Mouse (Mus musculus) G1E (cell line): ENCODE results near the gene Ctdsp2. TPM values are rescaled to one million over a fixed set of nuclear protein-coding genes. Genes with fewer than 3 reads are reported as not detected.

ENCODE experiments used
- ATAC-seq: 2 replicates; pipeline ENCODE4 v1.8.0; 2016; ENCODE audit warnings: mild to moderate bottlenecking; ENCODE audit not compliant: insufficient number of reproducible peaks, poor library complexity, low FRiP score, severe bottlenecking; ENCODE audit errors: extremely low read depth
- DNase-seq: peaks from one replicate; pipeline ENCODE4 v3.0.0; 2012; ENCODE audit warnings: low spot score
- H3K27me3 ChIP-seq: 2 replicates; pipeline ENCODE4 v1.6.1; 2012; ENCODE audit warnings: mild to moderate bottlenecking, low read length, inconsistent platforms; ENCODE audit not compliant: insufficient read depth
- H3K36me3 ChIP-seq: replicated peaks from 2 replicates; pipeline ENCODE3; 2012; ENCODE audit warnings: mild to moderate bottlenecking, inconsistent platforms
- H3K4me1 ChIP-seq: 2 replicates; pipeline ENCODE4 v1.6.1; 2012; ENCODE audit warnings: low read depth, low read length, inconsistent platforms, mixed read lengths; ENCODE audit not compliant: insufficient read depth
- H3K4me3 ChIP-seq: 2 replicates; pipeline ENCODE4 v1.5.1; 2012; ENCODE audit warnings: low read depth, mild to moderate bottlenecking, inconsistent platforms, low read length, moderate library complexity, mixed read lengths
- H3K9me3 ChIP-seq: replicated peaks from 2 replicates; pipeline ENCODE4 v1.6.1; 2012; ENCODE audit warnings: inconsistent platforms
- CTCF ChIP-seq: IDR thresholded peaks from 2 replicates; pipeline ENCODE4 v1.5.1; 2012; ENCODE audit warnings: low read depth, low read length, inconsistent platforms, mixed read lengths
- GATA1 ChIP-seq: IDR thresholded peaks from 2 replicates; pipeline ENCODE4 v1.6.1; 2012; ENCODE audit warnings: borderline replicate concordance, low read length, inconsistent platforms, mixed read lengths
- GATA2 ChIP-seq: IDR thresholded peaks from 2 replicates; pipeline ENCODE4 v1.6.1; 2012; ENCODE audit warnings: low read depth, low read length, inconsistent platforms, borderline replicate concordance
- POLR2AphosphoS5 ChIP-seq: IDR thresholded peaks from 2 replicates; pipeline ENCODE4 v1.6.1; 2012; ENCODE audit warnings: low read depth, low read length, inconsistent platforms; ENCODE audit not compliant: insufficient replicate concordance
- TAL1 ChIP-seq: conservative IDR thresholded peaks from 2 replicates; pipeline ENCODE4 v1.6.1; 2012; ENCODE audit warnings: low read depth, low read length, inconsistent platforms, mixed read lengths
- polyA plus RNA-seq: library from polyadenylated mRNA; stranded (reverse); fragments of >175 nt; gene quantifications from 2 replicates; pipeline ENCODE4 v1.2.3, GENCODE M21; 2012
- total RNA-seq, 2 experiments: library from RNA; stranded (forward) in 1 of 2; stranded (reverse) in 1 of 2; fragments of 200-1000 nt in 1 of 2; fragments of >200 nt in 1 of 2; fragmentation: Nextera tagmentation in 1 of 2; gene quantifications; 2 replicates each; pipeline ENCODE4 v1.2.3; 2014 to 2017

The Ctdsp2 gene
- total and polyA plus RNA-seq, 3 experiments, result 30.2 to 162 (median 81.4) TPM

DNA sequence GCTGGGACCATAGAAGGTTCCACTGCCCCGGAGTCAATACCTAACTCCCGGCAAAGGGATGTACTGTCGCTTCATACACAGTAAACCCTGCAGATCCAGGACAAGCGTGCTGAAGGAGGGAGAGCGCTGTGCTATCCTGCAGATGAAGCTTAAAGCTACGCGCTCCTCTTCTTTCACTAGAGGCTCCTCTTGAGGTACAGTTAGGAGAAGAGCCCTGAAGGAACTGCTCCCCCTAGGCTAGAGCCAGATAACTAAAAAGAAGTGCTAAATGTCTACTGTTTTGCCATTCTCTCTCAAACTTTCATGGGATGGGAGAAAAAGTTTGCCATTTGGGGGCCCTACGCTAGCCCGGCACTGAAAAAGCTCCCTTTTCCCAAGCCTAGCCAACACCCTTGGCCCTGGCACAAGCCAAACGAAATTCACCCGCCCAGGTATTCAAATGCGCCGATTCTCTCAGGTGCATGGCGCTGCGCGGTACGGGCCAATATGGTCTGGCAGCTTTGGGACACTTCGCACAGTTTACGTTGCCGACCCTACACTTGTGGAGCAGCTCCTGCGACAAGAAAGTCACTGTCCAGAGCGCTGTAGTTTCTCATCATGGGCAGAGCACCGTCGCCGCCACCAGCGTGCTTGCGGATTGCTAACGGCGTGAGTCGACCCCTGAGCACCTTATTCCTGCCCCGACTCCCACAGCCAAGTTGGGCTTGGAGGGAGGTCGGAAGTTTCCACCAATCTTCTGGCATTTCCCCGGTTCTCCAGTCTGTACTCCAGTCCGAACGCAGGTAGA lies 70.3 kb downstream of the Ctdsp2 start:
- no peak for DNase-seq
- TF ChIP-seq GATA1 (no peak), GATA2 (no peak), POLR2AphosphoS5 (no peak), CTCF (no peak), TAL1 (no peak)
- Histone ChIP-seq H3K4me1 (peaks cover 4% of the 10 kb centered on the region; the same call in 1 of the 2 replicates), H3K4me3 (no peak overlapping the region), H3K9me3 (no peaks in the 10 kb centered on the region), H3K36me3 (peaks cover 44% of the 10 kb centered on the region), H3K27me3 (peaks cover 36% of the 10 kb centered on the region)
- no peak for ATAC-seq

Other genes starting within 250 kb of the Ctdsp2 start
- 6.8 and 13.4 TPM in 2 replicates for gene Atp23, start 77.4 kb upstream of the Ctdsp2 start, total RNA-seq (2014; fragmentation: Nextera tagmentation)
- 15.1 and 19.7 TPM in 2 replicates for gene Atp23, start 77.4 kb upstream of the Ctdsp2 start, total RNA-seq (2017)
- gene Atp23, start 77.4 kb upstream of the Ctdsp2 start, polyA plus RNA-seq, result 9.9 and 15.3 TPM in 2 replicates
- not detected in 2 replicates for gene Avil, start 22.0 kb downstream of the Ctdsp2 start, total RNA-seq (2014; fragmentation: Nextera tagmentation)
- 0.05 TPM in 1 of 2 replicates, not detected in the other for gene Avil, start 22.0 kb downstream of the Ctdsp2 start, total RNA-seq (2017)
- 0.02 TPM in 1 of 2 replicates, not detected in the other for gene Avil, start 22.0 kb downstream of the Ctdsp2 start, polyA plus RNA-seq
- gene Tsfm, start 52.1 kb downstream of the Ctdsp2 start, total RNA-seq (2014; fragmentation: Nextera tagmentation), result 44.5 and 59.6 TPM in 2 replicates
- 53.2 and 54.5 TPM in 2 replicates for gene Tsfm, start 52.1 kb downstream of the Ctdsp2 start, total RNA-seq (2017)
- 58.9 and 66.0 TPM in 2 replicates for gene Tsfm, start 52.1 kb downstream of the Ctdsp2 start, polyA plus RNA-seq
- gene Mettl1, start 62.7 kb downstream of the Ctdsp2 start, total RNA-seq (2014; fragmentation: Nextera tagmentation), result 36.0 and 49.6 TPM in 2 replicates
- gene Mettl1, start 62.7 kb downstream of the Ctdsp2 start, total RNA-seq (2017), result 11.2 and 11.3 TPM in 2 replicates
- gene Mettl1, start 62.7 kb downstream of the Ctdsp2 start, polyA plus RNA-seq, result 21.9 and 33.4 TPM in 2 replicates
- gene Eef1akmt3, start 62.8 kb downstream of the Ctdsp2 start, total RNA-seq (2014; fragmentation: Nextera tagmentation), result 0.68 and 0.97 TPM in 2 replicates
- 0.11 and 0.17 TPM in 2 replicates for gene Eef1akmt3, start 62.8 kb downstream of the Ctdsp2 start, total RNA-seq (2017)
- gene Eef1akmt3, start 62.8 kb downstream of the Ctdsp2 start, polyA plus RNA-seq, result 0.09 and 0.17 TPM in 2 replicates
- 2.1 and 4.9 TPM in 2 replicates for gene Cyp27b1, start 69.5 kb downstream of the Ctdsp2 start, total RNA-seq (2014; fragmentation: Nextera tagmentation)
- gene Cyp27b1, start 69.5 kb downstream of the Ctdsp2 start, total RNA-seq (2017), result 0.33 TPM in 1 of 2 replicates, not detected in the other
- 0.17 TPM in 2 replicates for gene Cyp27b1, start 69.5 kb downstream of the Ctdsp2 start, polyA plus RNA-seq
- gene March9, start 81.5 kb downstream of the Ctdsp2 start, total RNA-seq (2014; fragmentation: Nextera tagmentation), result 0.68 and 1.1 TPM in 2 replicates
- gene March9, start 81.5 kb downstream of the Ctdsp2 start, total RNA-seq (2017), result 1.2 and 1.3 TPM in 2 replicates
- 0.63 and 0.88 TPM in 2 replicates for gene March9, start 81.5 kb downstream of the Ctdsp2 start, polyA plus RNA-seq
- gene Cdk4, start 84.8 kb downstream of the Ctdsp2 start, total RNA-seq (2014; fragmentation: Nextera tagmentation), result 532 and 608 TPM in 2 replicates
- gene Cdk4, start 84.8 kb downstream of the Ctdsp2 start, total RNA-seq (2017), result 648 and 675 TPM in 2 replicates
- gene Cdk4, start 84.8 kb downstream of the Ctdsp2 start, polyA plus RNA-seq, result 1,726 and 1,826 TPM in 2 replicates
- 163 and 186 TPM in 2 replicates for gene Tspan31, start 91.5 kb downstream of the Ctdsp2 start, total RNA-seq (2014; fragmentation: Nextera tagmentation)
- 73.6 and 83.9 TPM in 2 replicates for gene Tspan31, start 91.5 kb downstream of the Ctdsp2 start, total RNA-seq (2017)
- gene Tspan31, start 91.5 kb downstream of the Ctdsp2 start, polyA plus RNA-seq, result 30.3 and 41.8 TPM in 2 replicates
- 0.15 and 1.3 TPM in 2 replicates for gene Agap2, start 96.6 kb downstream of the Ctdsp2 start, total RNA-seq (2014; fragmentation: Nextera tagmentation)
- gene Agap2, start 96.6 kb downstream of the Ctdsp2 start, total RNA-seq (2017), result under 0.01 and 1.1 TPM in 2 replicates
- 0.07 and 0.26 TPM in 2 replicates for gene Agap2, start 96.6 kb downstream of the Ctdsp2 start, polyA plus RNA-seq
- 47.9 and 55.4 TPM in 2 replicates for gene Os9, start 142.4 kb downstream of the Ctdsp2 start, total RNA-seq (2014; fragmentation: Nextera tagmentation)
- gene Os9, start 142.4 kb downstream of the Ctdsp2 start, total RNA-seq (2017), result 95.7 and 99.7 TPM in 2 replicates
- 110 and 126 TPM in 2 replicates for gene Os9, start 142.4 kb downstream of the Ctdsp2 start, polyA plus RNA-seq
- gene B4galnt1, start 186.5 kb downstream of the Ctdsp2 start, total RNA-seq (2014; fragmentation: Nextera tagmentation), result 173 and 188 TPM in 2 replicates
- 65.0 and 66.7 TPM in 2 replicates for gene B4galnt1, start 186.5 kb downstream of the Ctdsp2 start, total RNA-seq (2017)
- gene B4galnt1, start 186.5 kb downstream of the Ctdsp2 start, polyA plus RNA-seq, result 292 and 318 TPM in 2 replicates
- 8.4 and 10.1 TPM in 2 replicates for gene Slc26a10, start 201.9 kb downstream of the Ctdsp2 start, total RNA-seq (2014; fragmentation: Nextera tagmentation)
- 0.58 and 0.98 TPM in 2 replicates for gene Slc26a10, start 201.9 kb downstream of the Ctdsp2 start, total RNA-seq (2017)
- 0.68 and 0.94 TPM in 2 replicates for gene Slc26a10, start 201.9 kb downstream of the Ctdsp2 start, polyA plus RNA-seq
- gene Arhgef25, start 211.4 kb downstream of the Ctdsp2 start, total RNA-seq (2014; fragmentation: Nextera tagmentation), result 49.0 and 70.1 TPM in 2 replicates
- gene Arhgef25, start 211.4 kb downstream of the Ctdsp2 start, total RNA-seq (2017), result 43.0 and 51.4 TPM in 2 replicates
- gene Arhgef25, start 211.4 kb downstream of the Ctdsp2 start, polyA plus RNA-seq, result 98.4 and 120 TPM in 2 replicates
- gene Dtx3, start 217.0 kb downstream of the Ctdsp2 start, total RNA-seq (2014; fragmentation: Nextera tagmentation), result 318 and 360 TPM in 2 replicates
- gene Dtx3, start 217.0 kb downstream of the Ctdsp2 start, total RNA-seq (2017), result 95.8 and 125 TPM in 2 replicates
- 213 and 260 TPM in 2 replicates for gene Dtx3, start 217.0 kb downstream of the Ctdsp2 start, polyA plus RNA-seq
- gene Pip4k2c, start 232.9 kb downstream of the Ctdsp2 start, total RNA-seq (2014; fragmentation: Nextera tagmentation), result 136 and 141 TPM in 2 replicates
- gene Pip4k2c, start 232.9 kb downstream of the Ctdsp2 start, total RNA-seq (2017), result 126 and 133 TPM in 2 replicates
- 130 and 151 TPM in 2 replicates for gene Pip4k2c, start 232.9 kb downstream of the Ctdsp2 start, polyA plus RNA-seq